Mouse (Mus musculus) frontal cortex, postnatal 10 days (tissue): Measurements from ENCODE around the gene Cd300lf.

Source experiments
- DNase-seq, 2 experiments: peaks; one replicate each; pipeline ENCODE4 v3.0.0; 2022; ENCODE audit warnings: low spot score in 2 of 2, mixed read lengths in 1 of 2

Gene Cd300lf

GRCm38 (mm10) chr11:115133800-115134199 is at the start of gene Cd300lf:
Gene Cd300lf (minus strand): TSS chr11:115133992.
- no peak for DNase-seq

- DNase-seq = peak in 1 of 2 experiments; percentile 73
Measured at GRCm38 (mm10) chr11:115181913-115182638, 48.3 kb upstream of the Cd300lf start.

GRCm38 (mm10) chr11:115179881-115180280 is 46.1 kb upstream of the Cd300lf start:
- no peak for DNase-seq

- DNase-seq = peak in 1 of 2 experiments; percentile 56
Measured at GRCm38 (mm10) chr11:115179191-115179590, 45.4 kb upstream of the Cd300lf start.

GRCm38 (mm10) chr11:115178766-115179165 is 45.0 kb upstream of the Cd300lf start:
- no peak for DNase-seq

GRCm38 (mm10) chr11:115177559-115178195 is 43.9 kb upstream of the Cd300lf start:
- DNase-seq = no peak

- no peak for DNase-seq
Measured at GRCm38 (mm10) chr11:115176399-115177190, 42.8 kb upstream of the Cd300lf start.

GRCm38 (mm10) chr11:115173549-115174339 is 40.0 kb upstream of the Cd300lf start:
- no peak for DNase-seq

GRCm38 (mm10) chr11:115172825-115173287 is 39.1 kb upstream of the Cd300lf start:
- DNase-seq = no peak

- no peak for DNase-seq
Measured at GRCm38 (mm10) chr11:115171125-115171524, 37.3 kb upstream of the Cd300lf start.

- DNase-seq = no peak
Measured at GRCm38 (mm10) chr11:115169430-115169829, 35.6 kb upstream of the Cd300lf start.

- no peak for DNase-seq
Measured at GRCm38 (mm10) chr11:115167631-115168249, 33.9 kb upstream of the Cd300lf start.

- no peak for DNase-seq
Measured at GRCm38 (mm10) chr11:115166776-115167175, 33.0 kb upstream of the Cd300lf start.

GRCm38 (mm10) chr11:115164976-115165374 is 31.2 kb upstream of the Cd300lf start:
- peak in 1 of 2 experiments; percentile 43 for DNase-seq

- DNase-seq = no peak
Measured at GRCm38 (mm10) chr11:115164341-115164975, 30.7 kb upstream of the Cd300lf start.

- no peak for DNase-seq
Measured at GRCm38 (mm10) chr11:115163568-115164150, 29.9 kb upstream of the Cd300lf start.

GRCm38 (mm10) chr11:115162832-115163480 is 29.2 kb upstream of the Cd300lf start, which contains the start of gene Slc9a3r1:
Gene Slc9a3r1 (plus strand): TSS chr11:115163341.
- DNase-seq = peak; percentile 91 to 92

GRCm38 (mm10) chr11:115162205-115162601 is 28.4 kb upstream of the Cd300lf start:
- DNase-seq = no peak

GRCm38 (mm10) chr11:115161578-115162204 is 27.9 kb upstream of the Cd300lf start:
- DNase-seq = peak in 1 of 2 experiments; percentile 7
